Mouse (Mus musculus): ENCODE measurements around the gene Thada.

Gene Thada

GRCm38 (mm10) chr17:84163066-84163785, 302.8 kb downstream of the Thada start:
- DNase-seq (ENCODE audit: low read depth, low spot score): no peak

GRCm38 (mm10) chr17:84162211-84162760, 303.7 kb downstream of the Thada start:
- no peak for DNase-seq (ENCODE audit: low read depth, low spot score)

GRCm38 (mm10) chr17:84161231-84161854, 304.7 kb downstream of the Thada start:
- no peak for DNase-seq (ENCODE audit: low read depth, low spot score)

- no peak for DNase-seq (ENCODE audit: low read depth, low spot score)
These were observed 307.1 kb downstream of the Thada start for GRCm38 (mm10) chr17:84158891-84159290.

GRCm38 (mm10) chr17:84158461-84158795, 307.6 kb downstream of the Thada start:
- DNase-seq (ENCODE audit: low read depth, low spot score): no peak

GRCm38 (mm10) chr17:84157743-84158460, 308.1 kb downstream of the Thada start:
- no peak for DNase-seq (ENCODE audit: low read depth, low spot score)

GRCm38 (mm10) chr17:84156748-84157742, 309.0 kb downstream of the Thada start:
- no peak for DNase-seq (ENCODE audit: low read depth, low spot score)

- no peak for DNase-seq (ENCODE audit: low read depth, low spot score)
These were observed 309.8 kb downstream of the Thada start for GRCm38 (mm10) chr17:84156227-84156573.

GRCm38 (mm10) chr17:84155516-84156226, 310.3 kb downstream of the Thada start:
- DNase-seq (ENCODE audit: low read depth, low spot score): no peak

GRCm38 (mm10) chr17:84155029-84155338, 311.0 kb downstream of the Thada start:
- no peak for DNase-seq (ENCODE audit: low read depth, low spot score)

GRCm38 (mm10) chr17:84154302-84155028, 311.5 kb downstream of the Thada start:
- DNase-seq (ENCODE audit: low read depth, low spot score): no peak

GRCm38 (mm10) chr17:84152976-84153786, 312.8 kb downstream of the Thada start:
- no peak for DNase-seq (ENCODE audit: low read depth, low spot score)

GRCm38 (mm10) chr17:84152206-84152975, 313.6 kb downstream of the Thada start:
- DNase-seq (ENCODE audit: low read depth, low spot score): no peak

GRCm38 (mm10) chr17:84151306-84151705, 314.7 kb downstream of the Thada start:
- DNase-seq (ENCODE audit: low read depth, low spot score): no peak

- DNase-seq (ENCODE audit: low read depth, low spot score): no peak
These were observed 315.7 kb downstream of the Thada start for GRCm38 (mm10) chr17:84150291-84150690.

GRCm38 (mm10) chr17:84149566-84149965, 316.4 kb downstream of the Thada start:
- DNase-seq (ENCODE audit: low read depth, low spot score): no peak

- DNase-seq (ENCODE audit: low read depth, low spot score): no peak
These were observed 317.2 kb downstream of the Thada start for GRCm38 (mm10) chr17:84148499-84149484.

Measured in R1 (cell line).